Mouse (Mus musculus) erythroblast, embryonic 14.5 days (primary cell): Measurements from ENCODE around the gene Pdlim1.

Source experiments
- GATA1 ChIP-seq: IDR thresholded peaks from 2 replicates; pipeline ENCODE4 v1.6.1; 2012; ENCODE audit warnings: low read length, inconsistent platforms, mixed read lengths
- TAL1 ChIP-seq: IDR thresholded peaks from 3 replicates; pipeline ENCODE4 v1.6.1; 2012; ENCODE audit warnings: low read length, inconsistent platforms, mixed read lengths

DNA sequence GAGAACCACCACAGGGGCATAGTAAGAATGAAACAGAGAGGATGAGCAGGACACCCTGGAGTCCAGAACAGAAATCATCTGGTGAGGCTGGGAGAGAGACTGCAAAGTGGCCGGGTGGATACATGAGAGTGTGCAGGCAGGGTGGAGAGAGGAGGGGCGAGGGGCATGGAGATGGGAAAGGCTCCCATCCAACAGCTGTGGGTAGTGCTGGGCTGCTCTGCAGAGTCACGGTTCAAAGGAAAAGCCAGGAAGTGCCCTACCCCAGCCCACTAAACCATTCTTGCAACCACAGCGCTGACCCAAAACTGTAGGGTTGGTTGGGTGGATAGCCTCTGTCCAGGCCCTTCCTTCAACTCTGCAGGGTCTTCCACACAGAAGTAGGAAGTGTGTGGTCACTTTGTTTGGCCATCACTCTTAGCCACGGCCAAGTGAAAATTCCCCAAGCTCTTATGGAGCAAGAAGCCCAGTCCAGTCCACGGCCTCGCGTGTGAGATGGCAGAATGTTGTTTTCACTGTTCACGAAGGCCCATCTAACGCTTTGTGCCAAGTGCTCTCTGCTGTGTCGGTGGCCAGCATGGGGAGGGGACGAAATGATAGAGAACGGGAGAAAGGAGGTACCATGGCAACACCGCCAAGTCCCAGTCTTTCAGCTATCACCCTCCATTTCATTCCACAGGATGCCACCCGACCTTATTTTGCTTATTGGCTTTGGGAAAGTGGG lies 38.9 kb upstream of the Pdlim1 start:
- TF ChIP-seq TAL1 (no peak), GATA1 (no peak)
